Mouse (Mus musculus): ENCODE measurements around the gene Tanc1. TPM values are rescaled to one million over a fixed set of nuclear protein-coding genes. Genes with fewer than 3 reads are reported as not detected.
A peak's percentile ranks its signal among the peaks of the same experiment; 100 is the strongest.

Tanc1 gene
- polyA plus RNA-seq, 1 experiment from 2014 or later = 2.4 TPM

GRCm38 (mm10) chr2:59765671-59766070 is 153.8 kb downstream of the Tanc1 start:
- WGBS (ENCODE audit: insufficient replicate concordance) = 71% methylated on average over 10 of the region's 10 CpGs
- no peaks in the 10 kb centered on the region for H3K36me3 ChIP-seq (replicated peaks)

DNA sequence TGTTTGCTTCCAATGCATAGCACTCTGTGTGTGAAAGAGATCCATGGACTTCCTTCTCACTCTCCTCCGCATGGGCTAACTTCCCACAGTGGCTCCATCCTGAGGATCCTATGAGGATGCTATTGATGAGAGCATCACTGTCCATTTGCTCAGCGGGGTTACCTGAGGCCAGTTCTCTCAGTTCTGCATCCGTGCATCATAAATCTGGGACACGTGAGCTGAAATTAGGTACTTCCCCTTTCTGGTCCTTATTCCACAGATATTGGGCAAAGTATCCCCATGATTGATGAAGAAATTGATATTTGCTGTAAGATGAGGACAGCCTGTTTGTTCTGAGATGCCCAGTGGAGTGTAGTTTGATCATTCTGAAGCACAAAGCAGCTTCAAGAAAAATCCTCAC is 156.1 kb downstream of the Tanc1 start:
- no peaks in the 10 kb centered on the region for H3K9me3 ChIP-seq (replicated peaks)
- no peaks in the 10 kb centered on the region for H3K27me3 ChIP-seq
- no peak overlapping the region for H3K9ac ChIP-seq
- H3K4me3 ChIP-seq (replicated peaks) = no peak overlapping the region
- 65% methylated on average over 4 of the region's 4 CpGs for WGBS (ENCODE audit: insufficient replicate concordance)
- H3K4me1 ChIP-seq (replicated peaks) = no peaks in the 10 kb centered on the region
- no peak for ATAC-seq (ENCODE audit: insufficient read depth)
- no peak overlapping the region for H3K27ac ChIP-seq (replicated peaks)
- no peak overlapping the region for H3K4me2 ChIP-seq
- no peaks in the 10 kb centered on the region for H3K36me3 ChIP-seq (replicated peaks)

More at GRCm38 (mm10) chr2:59765671-59766070, 153.8 kb downstream of the Tanc1 start:
- Histone ChIP-seq H3K27ac (replicated peaks) (no peak overlapping the region), H3K27me3 (no peaks in the 10 kb centered on the region), H3K9me3 (replicated peaks) (no peaks in the 10 kb centered on the region), H3K4me2 (no peak overlapping the region), H3K4me1 (replicated peaks) (no peaks in the 10 kb centered on the region), H3K9ac (no peak overlapping the region), H3K4me3 (replicated peaks) (no peak overlapping the region)
- no peak for ATAC-seq (ENCODE audit: insufficient read depth)

GRCm38 (mm10) chr2:59768661-59769384 is 157.0 kb downstream of the Tanc1 start:
- ATAC-seq (ENCODE audit: insufficient read depth) = no peak
- Histone ChIP-seq H3K4me3 (replicated peaks) (no peak overlapping the region), H3K27me3 (no peaks in the 10 kb centered on the region), H3K27ac (replicated peaks) (no peak overlapping the region), H3K9ac (no peak overlapping the region), H3K9me3 (replicated peaks) (no peaks in the 10 kb centered on the region), H3K4me2 (no peak overlapping the region), H3K4me1 (replicated peaks) (no peaks in the 10 kb centered on the region), H3K36me3 (replicated peaks) (no peaks in the 10 kb centered on the region)
- WGBS (ENCODE audit: insufficient replicate concordance) = 71% methylated on average over 13 of the region's 13 CpGs

- no peak overlapping the region for H3K4me2 ChIP-seq
- WGBS (ENCODE audit: insufficient replicate concordance) = 35% methylated on average over 3 of the region's 3 CpGs
- no peaks in the 10 kb centered on the region for H3K9me3 ChIP-seq (replicated peaks)
- ATAC-seq (ENCODE audit: insufficient read depth) = no peak
- H3K27me3 ChIP-seq = no peaks in the 10 kb centered on the region
- no peak overlapping the region for H3K4me3 ChIP-seq (replicated peaks)
- H3K9ac ChIP-seq = no peak overlapping the region
- no peak overlapping the region for H3K27ac ChIP-seq (replicated peaks)
- no peaks in the 10 kb centered on the region for H3K36me3 ChIP-seq (replicated peaks)
- H3K4me1 ChIP-seq (replicated peaks) = no peaks in the 10 kb centered on the region
These were observed 157.5 kb downstream of the Tanc1 start for GRCm38 (mm10) chr2:59769385-59769735.

- no peaks in the 10 kb centered on the region for H3K4me1 ChIP-seq (replicated peaks)
- no peaks in the 10 kb centered on the region for H3K27me3 ChIP-seq
- WGBS (ENCODE audit: insufficient replicate concordance) = 57% methylated on average over 8 of the region's 8 CpGs
- no peak for ATAC-seq (ENCODE audit: insufficient read depth)
- H3K9me3 ChIP-seq (replicated peaks) = no peaks in the 10 kb centered on the region
- no peak overlapping the region for H3K27ac ChIP-seq (replicated peaks)
- no peak overlapping the region for H3K4me2 ChIP-seq
- no peak overlapping the region for H3K4me3 ChIP-seq (replicated peaks)
- H3K9ac ChIP-seq = no peak overlapping the region
- no peaks in the 10 kb centered on the region for H3K36me3 ChIP-seq (replicated peaks)
These were observed 159.9 kb downstream of the Tanc1 start for GRCm38 (mm10) chr2:59771708-59772107.

- 56% methylated on average over 12 of the region's 12 CpGs for WGBS (ENCODE audit: insufficient replicate concordance)
- H3K4me1 ChIP-seq (replicated peaks) = no peaks in the 10 kb centered on the region
- no peak for ATAC-seq (ENCODE audit: insufficient read depth)
These were observed 160.4 kb downstream of the Tanc1 start for GRCm38 (mm10) chr2:59772261-59772683.

DNA sequence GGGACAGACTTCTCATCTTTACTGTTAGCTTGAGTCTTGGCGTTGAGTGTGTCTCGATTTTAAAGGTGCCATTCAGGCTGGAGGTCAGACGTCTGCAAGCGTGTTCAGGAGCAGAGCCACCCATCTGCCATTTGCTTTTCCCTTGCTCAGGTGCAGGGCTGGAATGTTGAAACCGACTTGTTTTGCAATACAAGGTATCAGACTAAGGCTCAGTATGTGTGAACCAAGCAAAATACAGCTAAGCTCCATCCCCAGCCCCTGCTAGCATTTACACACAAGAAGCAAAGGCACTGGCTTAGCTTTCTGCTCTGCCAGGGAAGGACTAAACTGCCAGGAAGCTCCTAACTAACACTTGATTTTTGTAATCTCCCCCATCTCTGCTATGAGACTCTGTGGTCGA is 162.5 kb downstream of the Tanc1 start:
- Histone ChIP-seq H3K27me3 (no peaks in the 10 kb centered on the region), H3K4me3 (replicated peaks) (no peak overlapping the region), H3K36me3 (replicated peaks) (no peaks in the 10 kb centered on the region), H3K4me2 (no peak overlapping the region), H3K9ac (no peak overlapping the region), H3K4me1 (replicated peaks) (no peaks in the 10 kb centered on the region; the same call in 1 of the 2 replicates), H3K27ac (replicated peaks) (no peak overlapping the region), H3K9me3 (replicated peaks) (no peaks in the 10 kb centered on the region)
- WGBS (ENCODE audit: insufficient replicate concordance) = 62% methylated on average over 6 of the region's 6 CpGs
- no peak for ATAC-seq (ENCODE audit: insufficient read depth)

More at GRCm38 (mm10) chr2:59772261-59772683, 160.4 kb downstream of the Tanc1 start:
- Histone ChIP-seq H3K4me3 (replicated peaks) (no peak overlapping the region), H3K36me3 (replicated peaks) (no peaks in the 10 kb centered on the region), H3K27me3 (no peaks in the 10 kb centered on the region), H3K9ac (no peak overlapping the region), H3K27ac (replicated peaks) (no peak overlapping the region), H3K4me2 (no peak overlapping the region), H3K9me3 (replicated peaks) (no peaks in the 10 kb centered on the region)

DNA sequence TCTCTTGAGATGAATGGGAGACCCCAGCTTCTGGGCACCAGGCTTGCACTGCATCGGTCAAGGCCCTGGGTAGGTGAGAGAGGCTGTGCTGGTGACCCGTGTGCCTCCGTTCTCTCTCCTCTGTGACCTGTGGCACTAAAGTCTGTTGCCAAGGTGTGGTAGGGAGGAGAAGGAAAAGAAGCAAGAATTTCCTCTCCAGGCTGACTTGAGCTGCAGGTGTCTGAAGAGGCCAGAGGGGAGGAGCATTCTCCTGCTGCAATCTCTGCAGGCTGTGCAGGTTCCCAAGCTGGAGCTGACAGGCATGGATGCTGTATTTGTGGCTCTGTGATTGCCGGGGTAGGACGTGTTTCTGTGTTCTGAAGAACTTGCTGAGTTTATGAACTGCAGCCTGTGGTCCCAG is 163.3 kb downstream of the Tanc1 start:
- H3K27ac ChIP-seq (replicated peaks) = no peak overlapping the region
- WGBS (ENCODE audit: insufficient replicate concordance) = 73% methylated on average over 5 of the region's 5 CpGs
- H3K4me2 ChIP-seq = no peak overlapping the region
- no peaks in the 10 kb centered on the region for H3K9me3 ChIP-seq (replicated peaks)
- H3K27me3 ChIP-seq = no peaks in the 10 kb centered on the region
- ATAC-seq (ENCODE audit: insufficient read depth) = no peak
- H3K4me3 ChIP-seq (replicated peaks) = no peak overlapping the region
- no peaks in the 10 kb centered on the region; the same call in 1 of the 2 replicates for H3K4me1 ChIP-seq (replicated peaks)
- H3K9ac ChIP-seq = no peak overlapping the region
- no peaks in the 10 kb centered on the region for H3K36me3 ChIP-seq (replicated peaks)

GRCm38 (mm10) chr2:59775820-59776219 is 164.0 kb downstream of the Tanc1 start:
- H3K27ac ChIP-seq (replicated peaks) = no peak overlapping the region
- no peak overlapping the region for H3K9ac ChIP-seq
- H3K36me3 ChIP-seq (replicated peaks) = no peaks in the 10 kb centered on the region
- no peak overlapping the region for H3K4me2 ChIP-seq
- no peaks in the 10 kb centered on the region; the same call in 1 of the 2 replicates for H3K4me1 ChIP-seq (replicated peaks)
- no peak for ATAC-seq (ENCODE audit: insufficient read depth)
- no peak overlapping the region for H3K4me3 ChIP-seq (replicated peaks)
- WGBS (ENCODE audit: insufficient replicate concordance) = 77% methylated on average over 6 of the region's 6 CpGs
- no peaks in the 10 kb centered on the region for H3K9me3 ChIP-seq (replicated peaks)
- H3K27me3 ChIP-seq = no peaks in the 10 kb centered on the region

DNA sequence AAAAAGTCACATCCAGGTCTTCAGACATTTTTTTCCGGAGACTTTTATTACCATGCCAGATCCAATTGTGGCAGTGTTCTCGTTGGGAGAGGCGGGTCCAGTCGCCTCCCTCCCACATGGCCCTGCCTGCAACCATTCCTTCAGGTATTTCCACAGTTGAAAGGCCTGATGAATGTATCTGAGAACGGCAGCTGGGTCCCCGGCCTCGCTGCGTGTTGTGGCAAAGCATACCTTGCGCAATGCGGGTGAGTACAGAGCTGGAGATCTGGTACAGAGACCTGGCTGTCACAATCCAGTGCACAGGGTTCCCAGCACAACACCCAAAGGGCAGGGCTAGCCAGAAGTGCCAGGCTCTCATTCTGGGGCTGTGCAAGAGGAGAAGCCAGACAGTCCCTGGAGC is 167.5 kb downstream of the Tanc1 start:
- H3K4me1 ChIP-seq (replicated peaks) = no peaks in the 10 kb centered on the region; the same call in 1 of the 2 replicates
- no peak overlapping the region for H3K27ac ChIP-seq (replicated peaks)
- H3K4me2 ChIP-seq = no peak overlapping the region
- H3K9ac ChIP-seq = no peak overlapping the region
- 0 out of 2 replicates have a peak, but pooled peaks have one; percentile 37 for ATAC-seq (ENCODE audit: insufficient read depth)
- H3K36me3 ChIP-seq (replicated peaks) = no peaks in the 10 kb centered on the region
- H3K9me3 ChIP-seq (replicated peaks) = no peaks in the 10 kb centered on the region
- H3K27me3 ChIP-seq = no peaks in the 10 kb centered on the region
- no peak overlapping the region for H3K4me3 ChIP-seq (replicated peaks)
- WGBS (ENCODE audit: insufficient replicate concordance) = 52% methylated on average over 10 of the region's 10 CpGs

- Histone ChIP-seq H3K4me1 (replicated peaks) (no peaks in the 10 kb centered on the region; the same call in 1 of the 2 replicates), H3K9me3 (replicated peaks) (no peaks in the 10 kb centered on the region), H3K9ac (no peak overlapping the region), H3K27me3 (no peaks in the 10 kb centered on the region), H3K4me2 (no peak overlapping the region), H3K36me3 (replicated peaks) (no peaks in the 10 kb centered on the region), H3K4me3 (replicated peaks) (no peak overlapping the region), H3K27ac (replicated peaks) (no peak overlapping the region)
- no peak for ATAC-seq (ENCODE audit: insufficient read depth)
- WGBS (ENCODE audit: insufficient replicate concordance) = 61% methylated on average over 5 of the region's 5 CpGs
These were observed 168.4 kb downstream of the Tanc1 start for GRCm38 (mm10) chr2:59780240-59780639.
